Mouse (Mus musculus): ENCODE measurements around the gene Phactr4. TPM values are rescaled to one million over a fixed set of nuclear protein-coding genes. Genes with fewer than 3 reads are reported as not detected.

Phactr4 gene
- polyA plus RNA-seq, 1 experiment from 2014 or later = 20.1 TPM

- Histone ChIP-seq H3K36me3 (peaks cover 79% of the 10 kb centered on the region), H3K27me3 (no peaks in the 10 kb centered on the region), H3K4me1 (no peaks in the 10 kb centered on the region), H3K4me2 (no peak overlapping the region), H3K9ac (no peak overlapping the region), H3K9me3 (no peaks in the 10 kb centered on the region), H3K4me3 (no peak overlapping the region), H3K27ac (no peak overlapping the region)
- ATAC-seq (ENCODE audit: insufficient number of reproducible peaks, low FRiP score, low TSS enrichment, low read depth) = no peak
- WGBS = 89% methylated on average over 8 of the region's 8 CpGs
Observed at GRCm38 (mm10) chr4:132315711-132316110, 106.6 kb downstream of the Phactr4 start.

- H3K4me2 ChIP-seq = no peak overlapping the region
- H3K4me3 ChIP-seq = no peak overlapping the region
- H3K9me3 ChIP-seq = no peaks in the 10 kb centered on the region
- H3K4me1 ChIP-seq = peaks cover 8% of the 10 kb centered on the region
- no peak overlapping the region for H3K27ac ChIP-seq
- WGBS = 85% methylated on average over 5 of the region's 5 CpGs
- H3K9ac ChIP-seq = no peak overlapping the region
- peaks cover 62% of the 10 kb centered on the region for H3K36me3 ChIP-seq
- H3K27me3 ChIP-seq = no peaks in the 10 kb centered on the region
- no peak for ATAC-seq (ENCODE audit: insufficient number of reproducible peaks, low FRiP score, low TSS enrichment, low read depth)
Observed at GRCm38 (mm10) chr4:132312627-132313026, 109.7 kb downstream of the Phactr4 start.

- H3K36me3 ChIP-seq = peaks cover 55% of the 10 kb centered on the region
- H3K4me2 ChIP-seq = no peak overlapping the region
- H3K9me3 ChIP-seq = no peaks in the 10 kb centered on the region
- 50% methylated on average over 3 of the region's 3 CpGs for WGBS
- no peaks in the 10 kb centered on the region for H3K27me3 ChIP-seq
- H3K27ac ChIP-seq = 0 out of 2 replicates have a peak overlapping the region, but pooled peaks have one; percentile 27
- ATAC-seq (ENCODE audit: insufficient number of reproducible peaks, low FRiP score, low TSS enrichment, low read depth) = no peak
- peaks cover 8% of the 10 kb centered on the region for H3K4me1 ChIP-seq
- H3K9ac ChIP-seq = no peak overlapping the region
- H3K4me3 ChIP-seq = no peak overlapping the region
Observed at GRCm38 (mm10) chr4:132311801-132312200, 110.5 kb downstream of the Phactr4 start.

- Histone ChIP-seq H3K4me2 (no peak overlapping the region), H3K9me3 (no peaks in the 10 kb centered on the region), H3K9ac (no peak overlapping the region), H3K27me3 (no peaks in the 10 kb centered on the region), H3K4me3 (no peak overlapping the region), H3K27ac (no peak overlapping the region), H3K36me3 (peaks cover 49% of the 10 kb centered on the region), H3K4me1 (peaks cover 8% of the 10 kb centered on the region)
- ATAC-seq (ENCODE audit: insufficient number of reproducible peaks, low FRiP score, low TSS enrichment, low read depth) = no peak
- WGBS = 16% methylated on average over 1 of the region's 1 CpGs
Observed at GRCm38 (mm10) chr4:132311209-132311608, 111.1 kb downstream of the Phactr4 start.

- Histone ChIP-seq H3K27ac (peak overlapping the region; percentile 92), H3K36me3 (peaks cover 43% of the 10 kb centered on the region), H3K9me3 (no peaks in the 10 kb centered on the region), H3K9ac (0 out of 2 replicates have a peak overlapping the region, but pooled peaks have one; percentile 83), H3K4me2 (peak overlapping the region; percentile 72), H3K4me3 (peak overlapping the region; percentile 73), H3K4me1 (peaks cover 8% of the 10 kb centered on the region), H3K27me3 (no peaks in the 10 kb centered on the region)
- 19% methylated on average over 10 of the region's 10 CpGs for WGBS
- ATAC-seq (ENCODE audit: insufficient number of reproducible peaks, low FRiP score, low TSS enrichment, low read depth) = no peak
Observed at GRCm38 (mm10) chr4:132309849-132310472, 112.3 kb downstream of the Phactr4 start.

GRCm38 (mm10) chr4:132309140-132309848 is 113.0 kb downstream of the Phactr4 start:
- under 1% methylated on average over 15 of the region's 15 CpGs for WGBS
- peaks cover 41% of the 10 kb centered on the region for H3K36me3 ChIP-seq

GRCm38 (mm10) chr4:132308437-132309139 is 113.7 kb downstream of the Phactr4 start:
- H3K4me3 ChIP-seq = peak overlapping the region; percentile 73
- peak overlapping the region; percentile 83 for H3K9ac ChIP-seq
- H3K27me3 ChIP-seq = no peaks in the 10 kb centered on the region
- peak; percentile 86 for ATAC-seq (ENCODE audit: insufficient number of reproducible peaks, low FRiP score, low TSS enrichment, low read depth)
- under 1% methylated on average over 41 of the region's 41 CpGs for WGBS
- peak overlapping the region; percentile 72 for H3K4me2 ChIP-seq
- peak overlapping the region; percentile 92 for H3K27ac ChIP-seq
- H3K9me3 ChIP-seq = no peaks in the 10 kb centered on the region
- peaks cover 34% of the 10 kb centered on the region for H3K36me3 ChIP-seq
- H3K4me1 ChIP-seq = peaks cover 8% of the 10 kb centered on the region

More at GRCm38 (mm10) chr4:132309140-132309848, 113.0 kb downstream of the Phactr4 start:
- H3K9me3 ChIP-seq = no peaks in the 10 kb centered on the region
- peak overlapping the region; percentile 72 for H3K4me2 ChIP-seq
- H3K27ac ChIP-seq = peak overlapping the region; percentile 92
- H3K4me3 ChIP-seq = peak overlapping the region; percentile 73
- H3K9ac ChIP-seq = peak overlapping the region; percentile 83
- H3K4me1 ChIP-seq = peaks cover 8% of the 10 kb centered on the region
- ATAC-seq (ENCODE audit: insufficient number of reproducible peaks, low FRiP score, low TSS enrichment, low read depth) = no peak
- H3K27me3 ChIP-seq = no peaks in the 10 kb centered on the region

GRCm38 (mm10) chr4:132306004-132306403 is 116.3 kb downstream of the Phactr4 start:
- H3K4me1 ChIP-seq = peaks cover 19% of the 10 kb centered on the region
- ATAC-seq (ENCODE audit: insufficient number of reproducible peaks, low FRiP score, low TSS enrichment, low read depth) = no peak
- H3K4me3 ChIP-seq = no peak overlapping the region
- H3K4me2 ChIP-seq = no peak overlapping the region
- no peak overlapping the region for H3K27ac ChIP-seq
- 72% methylated on average over 6 of the region's 6 CpGs for WGBS
- no peaks in the 10 kb centered on the region for H3K9me3 ChIP-seq
- H3K36me3 ChIP-seq = peaks cover 12% of the 10 kb centered on the region
- no peak overlapping the region for H3K9ac ChIP-seq
- H3K27me3 ChIP-seq = no peaks in the 10 kb centered on the region

Small RNA genes lying within 50 kb of the gene (microRNA-seq; reads per million reads assigned to microRNA genes)
- not detected for gene Gm25707

Other genes starting within 250 kb of the Phactr4 start
- gene Ythdf2, start 210.2 kb downstream of the Phactr4 start, polyA plus RNA-seq (2015; fragmentation: Nextera tagmentation; extraction: Ambion mirVana) = 95.6 and 96.7 TPM in 2 replicates
- gene Gmeb1, start 160.9 kb downstream of the Phactr4 start, polyA plus RNA-seq (2015; fragmentation: Nextera tagmentation; extraction: Ambion mirVana) = 34.1 and 35.6 TPM in 2 replicates
- gene Taf12, start 148.1 kb downstream of the Phactr4 start, polyA plus RNA-seq (2015; fragmentation: Nextera tagmentation; extraction: Ambion mirVana) = 48.9 and 49.1 TPM in 2 replicates
- gene Rab42, start 119.1 kb downstream of the Phactr4 start, polyA plus RNA-seq (2015; fragmentation: Nextera tagmentation; extraction: Ambion mirVana) = 1.8 and 2.7 TPM in 2 replicates
- 61.4 and 68.3 TPM in 2 replicates for gene Trnau1ap, start 93.0 kb downstream of the Phactr4 start, polyA plus RNA-seq (2015; fragmentation: Nextera tagmentation; extraction: Ambion mirVana)
- 66.2 and 70.1 TPM in 2 replicates for gene Rcc1, start 68.9 kb downstream of the Phactr4 start, polyA plus RNA-seq (2015; fragmentation: Nextera tagmentation; extraction: Ambion mirVana)
- gene Med18, start 41.4 kb upstream of the Phactr4 start, polyA plus RNA-seq (2015; fragmentation: Nextera tagmentation; extraction: Ambion mirVana) = 22.2 and 24.1 TPM in 2 replicates
- 11.8 and 12.8 TPM in 2 replicates for gene Sesn2, start 88.0 kb upstream of the Phactr4 start, polyA plus RNA-seq (2015; fragmentation: Nextera tagmentation; extraction: Ambion mirVana)
- 746 and 799 TPM in 2 replicates for gene Atpif1, start 111.2 kb upstream of the Phactr4 start, polyA plus RNA-seq (2015; fragmentation: Nextera tagmentation; extraction: Ambion mirVana)
- gene Dnajc8, start 113.1 kb upstream of the Phactr4 start, polyA plus RNA-seq (2015; fragmentation: Nextera tagmentation; extraction: Ambion mirVana) = 129 and 131 TPM in 2 replicates
- gene Ptafr, start 141.6 kb upstream of the Phactr4 start, polyA plus RNA-seq (2015; fragmentation: Nextera tagmentation; extraction: Ambion mirVana) = 1.1 and 1.4 TPM in 2 replicates
- 25.2 and 25.5 TPM in 2 replicates for gene Eya3, start 216.5 kb upstream of the Phactr4 start, polyA plus RNA-seq (2015; fragmentation: Nextera tagmentation; extraction: Ambion mirVana)